Mouse (Mus musculus) midbrain, embryonic 16.5 days (tissue): Measurements from ENCODE around the gene Sh3bp5l. TPM values are rescaled to one million over a fixed set of nuclear protein-coding genes. Genes with fewer than 3 reads are reported as not detected.

Source experiments
- ATAC-seq: fragments of 200-750 bp; cut with Nextera tagmentation; 2 replicates; pipeline ENCODE4 v1.8.0; 2017; ENCODE audit warnings: moderate TSS enrichment
- H3K27ac ChIP-seq: fragments of 300-500 bp; sonication (generic); 2 replicates; pipeline ENCODE4 v1.5.1; 2014; ENCODE audit warnings: mild to moderate bottlenecking, low read length, mixed read lengths
- H3K27me3 ChIP-seq: fragments of 300-500 bp; sonication (generic); 2 replicates; pipeline ENCODE4 v1.6.1; 2014; ENCODE audit warnings: low read depth, low read length, mixed read lengths; ENCODE audit not compliant: control insufficient read depth, insufficient read depth
- H3K36me3 ChIP-seq: fragments of 300-500 bp; sonication (generic); 2 replicates; pipeline ENCODE4 v1.6.1; 2014; ENCODE audit warnings: mild to moderate bottlenecking, low read length, moderate library complexity, mixed read lengths; ENCODE audit not compliant: control insufficient read depth, insufficient read depth
- H3K4me1 ChIP-seq: fragments of 300-500 bp; sonication (generic); 2 replicates; pipeline ENCODE4 v1.6.1; 2014; ENCODE audit warnings: mild to moderate bottlenecking, low read length, mixed read lengths; ENCODE audit not compliant: control insufficient read depth, insufficient read depth
- H3K4me2 ChIP-seq: fragments of 300-500 bp; sonication (generic); 2 replicates; pipeline ENCODE4 v1.6.1; 2014; ENCODE audit warnings: mild to moderate bottlenecking, low read length, mixed read lengths
- H3K4me3 ChIP-seq: fragments of 300-500 bp; sonication (generic); 2 replicates; pipeline ENCODE4 v1.5.1; 2014; ENCODE audit warnings: low read depth, mild to moderate bottlenecking, low read length, moderate library complexity, mixed read lengths
- H3K9ac ChIP-seq: fragments of 300-500 bp; sonication (generic); 2 replicates; pipeline ENCODE4 v1.6.1; 2014; ENCODE audit warnings: low read depth, low read length, mixed read lengths
- H3K9me3 ChIP-seq: fragments of 300-500 bp; sonication (generic); replicated peaks from 2 replicates; pipeline ENCODE4 v1.6.1; 2014; ENCODE audit warnings: mild to moderate bottlenecking, low read length, mixed read lengths; ENCODE audit not compliant: control insufficient read depth, poor library complexity, severe bottlenecking
- WGBS: fragments of 180-500 bp; shearing (Covaris S2); extraction: QIAGEN DNeasy Blood & Tissue Kit; methylation state at CpG from one replicate; pipeline ENCODE4 v1.1.7; 2014; 5-methylcytosine and 5-hydroxymethylcytosine counted together
- polyA plus RNA-seq: library from polyadenylated mRNA; unstranded; fragments of >200 nt; fragmentation: Nextera tagmentation; extraction: Ambion mirVana; gene quantifications from 2 replicates; pipeline ENCODE4 v1.2.1, GENCODE M21; 2015

Sh3bp5l gene
- polyA plus RNA-seq, 1 experiment from 2014 or later, result 52.4 TPM

DNA sequence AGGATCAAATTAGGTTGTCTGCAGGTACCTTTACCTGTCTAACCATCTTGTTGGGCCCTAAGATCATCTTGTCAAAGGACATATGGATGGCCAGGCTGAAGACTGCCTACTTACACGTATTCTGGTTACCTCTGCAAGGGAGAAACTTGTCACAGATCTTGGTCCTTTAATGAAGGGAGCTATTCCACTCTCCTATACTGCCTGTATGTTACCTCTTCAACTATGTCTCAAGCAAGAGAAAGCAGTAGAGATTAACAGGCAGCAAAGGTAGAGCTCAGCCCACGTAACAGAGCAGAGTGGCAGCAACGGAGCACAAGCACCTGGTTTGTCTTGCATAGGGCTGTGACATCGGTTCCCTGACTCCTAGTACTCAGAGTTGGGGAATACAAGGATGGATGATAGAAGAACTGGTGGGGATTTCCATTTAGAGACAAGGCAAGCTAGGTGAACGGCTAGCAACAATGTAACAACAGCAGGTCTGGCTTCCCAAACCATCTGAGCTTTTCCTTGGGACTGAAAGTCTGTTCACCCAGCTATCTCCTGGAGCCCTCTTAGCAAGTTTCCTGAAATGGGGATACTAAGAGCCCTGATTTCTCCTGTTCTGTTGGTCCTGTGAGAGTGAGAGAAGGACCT lies 14.9 kb upstream of the Sh3bp5l start:
- Histone ChIP-seq H3K27ac (no peak overlapping the region), H3K9ac (no peak overlapping the region), H3K27me3 (no peaks in the 10 kb centered on the region), H3K9me3 (no peaks in the 10 kb centered on the region), H3K36me3 (peaks cover 25% of the 10 kb centered on the region), H3K4me1 (no peaks in the 10 kb centered on the region), H3K4me2 (no peak overlapping the region), H3K4me3 (no peak overlapping the region)
- no peak for ATAC-seq
- 94% methylated on average over 5 of the region's 5 CpGs for WGBS

DNA sequence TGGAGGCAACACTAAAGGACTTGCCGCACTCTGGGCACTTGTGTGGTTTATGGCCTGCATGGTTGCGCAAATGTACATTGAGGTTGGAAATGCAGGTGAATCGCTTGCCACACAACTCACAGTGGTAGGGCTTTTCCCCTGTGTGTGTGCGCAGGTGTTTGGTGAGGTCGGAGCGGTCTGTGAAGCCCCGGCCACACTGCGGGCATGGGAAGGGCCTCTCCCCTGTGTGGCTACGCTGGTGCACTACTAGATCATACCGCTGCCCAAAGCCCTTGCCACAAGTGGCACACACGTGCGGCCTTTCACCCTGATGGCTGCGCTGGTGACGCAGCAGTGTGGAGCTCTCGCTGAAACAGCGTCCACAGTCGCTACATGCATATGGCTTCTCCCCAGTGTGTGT lies 14.2 kb upstream of the Sh3bp5l start:
- H3K36me3 ChIP-seq, result peaks cover 25% of the 10 kb centered on the region
- H3K4me3 ChIP-seq, result no peak overlapping the region
- no peaks in the 10 kb centered on the region for H3K27me3 ChIP-seq
- WGBS, result 78% methylated on average over 17 of the region's 17 CpGs
- ATAC-seq, result peak; percentile 40; the same call in 1 of the 2 replicates
- H3K9me3 ChIP-seq, result no peaks in the 10 kb centered on the region
- no peak overlapping the region for H3K27ac ChIP-seq
- no peak overlapping the region for H3K4me2 ChIP-seq
- H3K4me1 ChIP-seq, result peaks cover 1% of the 10 kb centered on the region
- no peak overlapping the region for H3K9ac ChIP-seq

DNA sequence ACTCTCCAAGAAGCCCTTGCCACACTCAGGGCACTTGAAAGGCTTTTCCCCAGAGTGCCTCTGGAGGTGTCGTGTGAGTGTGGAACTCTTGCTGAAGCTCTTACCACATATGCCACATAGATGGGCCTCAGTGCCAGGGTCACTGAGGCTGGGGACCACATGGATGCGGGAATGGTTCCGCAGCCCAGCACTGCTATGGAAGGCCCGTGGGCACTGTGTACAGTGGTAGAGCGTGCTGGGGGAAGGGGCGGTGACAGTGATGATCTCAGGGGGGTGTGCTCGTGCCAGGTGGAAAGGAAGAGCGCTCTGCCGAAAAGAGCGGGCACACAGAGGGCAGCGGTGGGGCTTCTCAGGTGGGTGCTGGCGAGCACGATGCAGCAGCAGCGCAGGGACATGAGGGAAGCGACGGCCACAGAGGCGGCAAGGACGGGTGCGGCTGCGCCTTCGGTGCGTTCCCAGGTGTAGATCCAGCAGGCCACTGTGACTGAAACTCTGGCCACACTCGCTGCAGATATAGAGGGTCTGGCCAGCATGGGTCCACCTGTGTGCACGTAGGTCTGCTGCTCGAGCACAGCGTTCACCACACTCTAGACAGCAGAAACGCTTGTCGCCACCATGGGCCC lies 13.6 kb upstream of the Sh3bp5l start:
- no peak overlapping the region for H3K4me2 ChIP-seq
- WGBS, result 68% methylated on average over 28 of the region's 28 CpGs
- ATAC-seq, result peak; percentile 31
- H3K4me1 ChIP-seq, result peaks cover 6% of the 10 kb centered on the region
- H3K9me3 ChIP-seq, result no peaks in the 10 kb centered on the region
- no peak overlapping the region for H3K9ac ChIP-seq
- H3K4me3 ChIP-seq, result no peak overlapping the region
- no peaks in the 10 kb centered on the region for H3K27me3 ChIP-seq
- no peak overlapping the region for H3K27ac ChIP-seq
- peaks cover 25% of the 10 kb centered on the region for H3K36me3 ChIP-seq

DNA sequence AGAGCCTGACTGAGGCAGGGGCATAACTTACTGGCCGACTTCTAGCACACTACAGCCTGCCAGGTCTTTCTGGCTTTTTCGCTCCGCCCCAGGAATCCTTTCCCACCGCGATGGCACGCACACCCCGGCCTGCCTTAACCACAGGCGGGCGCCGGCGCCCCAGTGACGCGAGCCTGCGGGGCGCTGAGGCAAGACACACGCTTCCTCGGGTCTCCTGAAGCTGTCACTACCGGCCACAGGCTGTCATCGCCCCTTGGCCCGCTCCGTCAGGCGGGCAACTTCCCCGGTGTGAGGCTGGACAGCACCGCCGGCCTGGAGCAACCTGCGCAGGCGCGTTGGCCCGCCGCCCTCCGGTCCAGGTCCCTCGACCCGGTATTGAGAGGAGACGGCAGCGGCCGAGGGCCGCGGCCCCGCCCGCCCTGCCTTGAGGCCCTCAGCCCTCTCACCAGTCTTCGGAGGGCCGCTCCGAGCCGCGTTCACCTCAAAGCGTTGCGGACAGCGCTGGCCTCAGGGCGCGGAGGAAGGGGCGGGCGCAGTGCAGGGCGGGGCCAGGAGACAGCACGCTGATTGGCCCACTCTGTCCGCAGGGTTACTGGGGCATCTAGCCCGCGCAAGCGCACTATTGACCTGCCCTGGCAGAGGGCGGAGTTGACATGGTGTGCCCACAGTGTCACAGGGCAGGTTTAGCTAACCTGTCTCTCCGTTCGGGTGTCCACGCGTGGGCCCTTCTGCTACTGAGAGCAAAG lies 7.5 kb upstream of the Sh3bp5l start:
- no peaks in the 10 kb centered on the region for H3K9me3 ChIP-seq
- H3K36me3 ChIP-seq, result peaks cover 10% of the 10 kb centered on the region
- peak overlapping the region; percentile 92 for H3K4me2 ChIP-seq
- H3K4me3 ChIP-seq, result peak overlapping the region; percentile 62
- peak overlapping the region; percentile 91 for H3K27ac ChIP-seq
- ATAC-seq, result peak; percentile 98
- H3K27me3 ChIP-seq, result no peaks in the 10 kb centered on the region
- H3K9ac ChIP-seq, result peak overlapping the region; percentile 82
- H3K4me1 ChIP-seq, result peaks cover 20% of the 10 kb centered on the region
- WGBS, result under 1% methylated on average over 59 of the region's 63 CpGs

DNA sequence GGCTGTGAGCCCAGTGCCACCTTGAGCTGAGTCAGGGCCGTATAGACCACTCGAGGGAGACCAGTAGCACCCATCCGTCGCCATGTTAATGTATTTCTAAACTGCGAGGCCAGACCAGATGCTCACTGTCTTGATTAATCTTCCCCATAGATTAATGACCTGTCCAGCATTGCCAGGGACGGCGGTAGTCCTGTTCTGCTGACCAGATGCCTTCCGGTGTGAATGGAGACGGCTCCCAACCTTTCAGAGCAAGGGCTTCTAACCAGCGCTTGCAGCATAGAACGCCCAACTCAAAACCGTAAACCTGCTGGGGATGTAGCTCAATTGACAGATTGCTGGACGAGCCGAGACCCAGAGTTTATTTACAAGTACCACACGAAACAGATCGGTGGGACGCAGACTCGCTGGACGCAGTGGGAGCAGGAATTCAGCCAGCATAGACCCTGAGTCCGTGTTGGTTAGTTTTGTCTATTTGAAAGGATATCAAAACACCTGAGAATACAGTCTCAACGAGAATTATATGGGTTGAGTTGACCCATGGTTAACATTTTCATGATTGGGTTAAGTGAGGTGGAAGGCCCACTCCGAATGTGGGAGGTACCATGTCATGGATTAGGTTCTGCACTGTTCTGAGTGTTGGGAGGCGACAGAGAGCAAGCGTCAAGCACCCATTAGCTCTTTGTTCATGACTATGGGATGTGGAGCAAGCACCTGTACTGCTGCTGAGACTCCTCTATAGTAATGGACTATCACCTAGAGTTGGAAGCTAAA lies 6.8 kb upstream of the Sh3bp5l start:
- H3K9me3 ChIP-seq, result no peaks in the 10 kb centered on the region
- H3K27me3 ChIP-seq, result no peaks in the 10 kb centered on the region
- H3K27ac ChIP-seq, result peak overlapping the region; percentile 91
- H3K4me1 ChIP-seq, result peaks cover 24% of the 10 kb centered on the region
- WGBS, result 11% methylated on average over 24 of the region's 24 CpGs
- H3K4me2 ChIP-seq, result peak overlapping the region; percentile 92
- H3K36me3 ChIP-seq, result peaks cover 8% of the 10 kb centered on the region
- no peak; the same call in 1 of the 2 replicates for ATAC-seq
- H3K9ac ChIP-seq, result peak overlapping the region; percentile 82
- H3K4me3 ChIP-seq, result peak overlapping the region; percentile 62

DNA sequence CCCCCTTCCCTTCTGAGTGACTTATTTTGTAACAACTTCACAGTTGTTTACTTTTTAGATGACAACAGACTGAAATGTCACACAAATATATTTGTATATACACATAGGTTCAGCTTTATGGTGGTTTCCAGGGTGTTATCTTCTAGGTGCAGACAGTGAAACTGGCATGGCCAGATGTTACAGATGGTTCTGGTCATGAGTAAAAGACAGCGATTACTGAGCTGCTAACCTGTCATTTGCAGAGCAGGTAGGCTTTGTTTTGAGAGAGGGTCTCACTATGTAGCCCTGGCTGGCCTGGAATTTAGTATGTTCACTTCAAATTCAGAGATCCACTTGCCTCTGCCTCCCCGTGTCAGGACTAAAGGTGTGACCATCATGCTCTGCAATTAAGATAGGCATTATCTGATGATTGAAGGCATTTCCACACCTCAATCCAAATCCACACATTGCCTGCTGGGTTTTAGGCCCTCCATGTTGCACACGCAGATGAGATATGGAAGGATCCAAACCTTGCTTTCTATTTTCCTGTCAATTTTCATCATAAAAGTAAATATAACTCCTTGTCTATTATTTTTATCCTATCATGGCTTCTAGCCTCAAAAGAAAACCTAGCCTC lies 5.8 kb upstream of the Sh3bp5l start:
- Histone ChIP-seq H3K4me1 (peaks cover 33% of the 10 kb centered on the region), H3K9ac (no peak overlapping the region)
- WGBS, result 89% methylated on average over 3 of the region's 3 CpGs

DNA sequence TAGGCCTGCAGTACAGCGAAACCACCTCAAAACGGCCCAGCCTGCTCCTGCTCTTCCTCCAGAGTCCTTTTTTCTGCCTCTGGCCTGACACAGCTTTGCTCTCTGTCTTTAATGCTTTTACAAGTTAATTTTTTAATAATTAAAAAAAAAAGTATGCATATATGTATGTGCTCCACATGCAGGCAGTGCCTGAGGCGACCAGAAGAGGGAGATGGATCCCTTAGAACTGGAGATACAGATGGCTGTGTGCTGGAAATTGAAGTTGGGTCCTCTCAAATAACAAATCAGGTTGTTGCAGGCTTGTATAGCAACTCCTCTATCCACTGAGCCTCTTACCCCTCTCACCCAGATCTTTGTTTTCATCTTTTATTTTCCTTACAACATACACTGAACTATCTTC lies 3.7 kb upstream of the Sh3bp5l start:
- 92% methylated on average over 3 of the region's 3 CpGs for WGBS

More for the DNA sequence above, 5.8 kb upstream of the Sh3bp5l start:
- H3K9me3 ChIP-seq, result no peaks in the 10 kb centered on the region
- peaks cover 7% of the 10 kb centered on the region for H3K36me3 ChIP-seq
- H3K27me3 ChIP-seq, result no peaks in the 10 kb centered on the region
- H3K27ac ChIP-seq, result no peak overlapping the region
- no peak for ATAC-seq
- H3K4me3 ChIP-seq, result no peak overlapping the region
- no peak overlapping the region for H3K4me2 ChIP-seq

DNA sequence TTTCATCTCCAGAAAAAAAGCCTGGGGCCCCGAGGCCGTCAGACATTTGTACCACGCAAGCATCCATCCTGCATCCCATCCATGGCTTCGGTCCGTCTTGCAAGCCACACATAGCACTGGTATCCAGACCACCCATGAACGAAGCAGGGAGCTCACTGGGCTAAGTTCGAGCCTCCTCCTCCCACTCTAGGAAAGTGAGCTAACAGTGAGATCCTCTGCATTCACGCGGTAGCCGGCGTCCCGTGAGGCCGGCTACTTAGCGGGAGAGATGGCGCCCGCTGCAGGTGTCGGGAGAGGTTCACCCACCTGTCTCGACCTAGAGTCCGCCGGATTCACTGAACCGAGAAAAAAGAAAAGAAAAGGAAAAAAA lies 633 bp upstream of the Sh3bp5l start:
- Histone ChIP-seq H3K4me3 (peak overlapping the region; percentile 95), H3K27ac (peak overlapping the region; percentile 81), H3K9ac (peak overlapping the region; percentile 88), H3K27me3 (no peaks in the 10 kb centered on the region), H3K36me3 (peaks cover 8% of the 10 kb centered on the region), H3K4me2 (peak overlapping the region; percentile 97), H3K4me1 (peaks cover 38% of the 10 kb centered on the region), H3K9me3 (no peaks in the 10 kb centered on the region)
- ATAC-seq, result peak; percentile 36
- WGBS, result under 1% methylated on average over 21 of the region's 21 CpGs

More for the DNA sequence above, 3.7 kb upstream of the Sh3bp5l start:
- Histone ChIP-seq H3K9me3 (no peaks in the 10 kb centered on the region), H3K27ac (no peak overlapping the region), H3K4me2 (no peak overlapping the region), H3K4me3 (no peak overlapping the region), H3K36me3 (peaks cover 5% of the 10 kb centered on the region), H3K27me3 (no peaks in the 10 kb centered on the region), H3K9ac (no peak overlapping the region), H3K4me1 (peaks cover 36% of the 10 kb centered on the region)
- ATAC-seq, result no peak
